In the genomic region with DNA sequence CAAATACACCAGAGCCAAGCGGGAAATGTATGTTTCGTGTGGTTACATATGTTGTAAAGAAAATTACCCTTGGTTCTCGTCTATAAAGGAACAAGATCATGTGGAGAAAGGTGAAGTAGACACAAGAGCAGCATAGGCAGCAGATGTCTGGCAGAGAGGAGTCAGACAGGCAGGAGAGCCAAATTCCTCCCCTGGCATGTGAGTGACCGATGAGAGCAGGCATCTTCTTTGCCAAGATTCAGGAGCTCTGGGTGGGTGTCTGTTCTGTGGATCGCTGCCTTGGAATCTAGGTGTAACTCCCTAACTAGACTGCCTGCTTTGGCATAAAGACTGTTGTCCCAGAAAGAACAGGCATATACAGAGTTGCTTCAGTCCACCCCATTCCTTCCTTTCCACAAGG, we compare ENCODE assay signal across 10 mouse cellular contexts.
DNase-seq lines count a peak whose midpoint lies in the region; ATAC-seq lines count a peak whose summit lies in the region.
"Had no signal": no experiment of that assay in that cellular context is flagged by ENCODE, and none has a peak within 500 bp of the region (broad histone marks: within the 10 kb centered on the region; RNA-seq: fewer than 3 reads in every experiment).

No protein-coding gene starts in this region.

- peak; percentile 44; the same call in 1 of the 2 replicates for ATAC-seq in frontal cortex, adult (ENCODE audit: low TSS enrichment)
- ATAC-seq in erythroid progenitor cell, adult 5-6 weeks (replicated peaks; ENCODE audit: low FRiP score, poor library complexity, severe bottlenecking): no peak

- intact Hi-C loops in left cerebral cortex, postnatal 4 days (cut with DNase I): no loop called here
- intact Hi-C loops in left cerebral cortex, postnatal 10 days (cut with DNase I): no loop called here
- intact Hi-C loops in heart, postnatal 36 days (cut with DNase I): no loop called here

- DNase-seq in cerebellum, postnatal 10 days: peak; percentile 87 to 89
- no peak for DNase-seq in cerebellum, adult 18-20 months
- no peak for DNase-seq in frontal cortex, postnatal 36 days (ENCODE audit: low spot score in 2 of 2)
- peak; percentile 53 for DNase-seq in left cerebral cortex, postnatal 4 days
- no peak for DNase-seq in left cerebral cortex, postnatal 10 days (ENCODE audit: extremely low spot score in 1 of 2, low spot score in 2 of 2)
- peak; percentile 5 to 13 for DNase-seq in heart, postnatal 36 days
- DNase-seq: adrenal gland, postnatal 14 days; spleen, adult 18-20 months had no signal

Comparison
In these comparisons a context has a peak if more than half of its experiments do, and no peak if none do; other contexts are left out.
1. DNase-seq: peak in cerebellum, postnatal 10 days (2 of 2), left cerebral cortex, postnatal 4 days (single experiment) and heart, postnatal 36 days (2 of 2); none in cerebellum, adult 18-20 months (0 of 2), frontal cortex, postnatal 36 days (0 of 2) and left cerebral cortex, postnatal 10 days (0 of 2).